Mouse (Mus musculus): ENCODE measurements at regions not wholly inside any gene's neighbourhood (a gene's known extent, or its start where the extent isn't known, plus 50 kb on each side); places are given as distances from the start of the nearest gene placed in this dataset.

DNA sequence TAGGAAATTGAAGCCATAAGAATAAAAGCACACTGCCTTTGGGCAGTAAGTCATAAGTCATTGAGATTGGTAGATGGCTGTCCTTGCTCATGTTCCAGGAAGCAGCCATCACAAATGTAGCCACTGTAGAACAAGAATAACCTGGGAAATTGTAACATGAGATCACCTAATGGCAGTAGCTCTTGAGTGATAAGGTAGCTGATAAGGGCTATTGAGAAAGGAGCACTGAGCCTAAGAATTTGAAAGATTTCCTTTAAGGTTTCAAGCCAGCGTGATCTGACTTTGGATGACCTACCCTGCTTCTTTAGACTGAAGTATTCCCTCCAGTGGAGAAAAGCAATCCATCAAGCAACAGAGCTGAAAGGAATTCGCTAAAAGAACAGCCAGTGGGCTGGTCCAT, 117.8 kb upstream of the Ppp2r3a start:
- no peaks in the 10 kb centered on the region for H3K36me3 ChIP-seq (replicated peaks)
- H3K27me3 ChIP-seq (ENCODE audit: poor library complexity, severe bottlenecking): no peaks in the 10 kb centered on the region
- no peak overlapping the region for H3K27ac ChIP-seq
- no peak for DNase-seq (ENCODE audit: extremely low spot score, low spot score)
- H3K4me3 ChIP-seq: no peak overlapping the region
- no peaks in the 10 kb centered on the region for H3K9me3 ChIP-seq
- WGBS: 80% methylated on average over 2 of the region's 2 CpGs
- H3K4me1 ChIP-seq: peaks cover 14% of the 10 kb centered on the region; the same call in 1 of the 2 replicates

DNA sequence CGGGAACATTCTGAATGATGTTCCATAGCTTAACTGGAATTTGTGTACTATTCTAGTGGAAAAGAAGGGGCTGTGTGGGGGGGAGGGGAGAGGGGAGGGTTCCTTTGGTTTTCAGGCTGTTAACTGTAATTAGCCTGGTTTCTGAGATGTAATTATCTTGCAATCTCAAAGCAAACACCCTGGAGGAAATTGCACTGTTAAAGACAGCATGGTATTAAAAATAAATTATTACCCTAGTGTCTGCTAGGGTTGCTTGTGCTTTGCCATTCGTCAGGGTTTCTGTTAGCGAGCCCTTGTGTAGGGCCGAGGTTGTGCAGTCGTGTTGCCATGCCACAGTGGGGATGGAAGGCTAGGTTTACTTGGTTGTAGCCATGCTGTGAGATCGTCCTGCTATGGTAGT, 105.0 kb upstream of the Ppp2r3a start:
- DNase-seq (ENCODE audit: extremely low spot score, low spot score): no peak
- no peak overlapping the region for H3K27ac ChIP-seq
- 83% methylated on average over 6 of the region's 6 CpGs for WGBS

DNA sequence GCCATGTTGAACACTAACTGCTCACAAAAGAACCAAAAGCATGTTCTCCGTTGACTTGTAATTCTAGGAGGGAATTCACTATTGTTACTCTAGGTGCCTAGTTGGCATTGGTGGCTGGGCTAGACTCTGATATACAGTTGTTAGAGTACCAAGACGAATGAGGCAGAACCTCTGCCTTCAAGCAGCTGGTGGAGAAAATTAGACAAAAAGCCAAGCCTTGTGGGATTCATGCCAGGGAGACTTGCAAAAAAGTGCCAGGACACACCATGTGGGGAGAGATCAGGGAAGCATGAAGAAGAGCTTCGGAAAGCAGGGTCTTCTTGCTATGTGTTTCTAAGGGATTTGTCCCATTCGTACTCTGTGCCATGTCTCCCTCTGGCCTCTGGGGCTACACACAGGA, 97.2 kb upstream of the Ppp2r3a start:
- Histone ChIP-seq H3K27ac (no peak overlapping the region), H3K9me3 (no peaks in the 10 kb centered on the region), H3K4me3 (no peak overlapping the region), H3K27me3 (ENCODE audit: poor library complexity, severe bottlenecking) (no peaks in the 10 kb centered on the region), H3K4me1 (peaks cover 1% of the 10 kb centered on the region; the same call in 1 of the 2 replicates), H3K36me3 (replicated peaks) (no peaks in the 10 kb centered on the region)
- DNase-seq (ENCODE audit: extremely low spot score, low spot score): no peak
- 92% methylated on average over 4 of the region's 4 CpGs for WGBS

More for the DNA sequence above, 105.0 kb upstream of the Ppp2r3a start:
- Histone ChIP-seq H3K4me1 (peaks cover 11% of the 10 kb centered on the region), H3K27me3 (ENCODE audit: poor library complexity, severe bottlenecking) (no peaks in the 10 kb centered on the region), H3K36me3 (replicated peaks) (no peaks in the 10 kb centered on the region), H3K4me3 (no peak overlapping the region), H3K9me3 (no peaks in the 10 kb centered on the region)

DNA sequence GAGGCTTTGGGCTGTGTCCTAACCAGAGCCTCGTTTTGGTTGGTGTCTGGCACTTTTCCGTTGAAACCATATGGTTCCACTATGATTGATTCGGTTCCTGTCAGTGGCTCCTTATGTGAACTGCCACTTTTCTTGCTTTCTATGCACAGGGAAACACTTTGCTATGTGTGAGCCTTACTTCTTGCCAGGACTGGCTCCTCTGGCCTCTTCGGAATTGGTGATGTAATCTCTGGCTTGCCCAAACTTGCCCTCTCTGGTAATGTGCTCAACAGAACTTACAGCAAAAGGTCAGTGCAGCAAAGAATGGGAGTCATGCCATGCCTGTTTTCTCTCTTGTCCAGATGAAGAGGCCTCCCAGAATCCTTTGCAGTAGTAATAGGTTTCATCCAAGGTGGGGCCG, 91.3 kb upstream of the Ppp2r3a start:
- DNase-seq (ENCODE audit: extremely low spot score, low spot score): no peak
- H3K27ac ChIP-seq: no peak overlapping the region
- 90% methylated on average over 5 of the region's 5 CpGs for WGBS
- H3K4me3 ChIP-seq: no peak overlapping the region
- H3K36me3 ChIP-seq (replicated peaks): no peaks in the 10 kb centered on the region
- no peaks in the 10 kb centered on the region for H3K27me3 ChIP-seq (ENCODE audit: poor library complexity, severe bottlenecking)
- no peaks in the 10 kb centered on the region for H3K4me1 ChIP-seq
- H3K9me3 ChIP-seq: no peaks in the 10 kb centered on the region

DNA sequence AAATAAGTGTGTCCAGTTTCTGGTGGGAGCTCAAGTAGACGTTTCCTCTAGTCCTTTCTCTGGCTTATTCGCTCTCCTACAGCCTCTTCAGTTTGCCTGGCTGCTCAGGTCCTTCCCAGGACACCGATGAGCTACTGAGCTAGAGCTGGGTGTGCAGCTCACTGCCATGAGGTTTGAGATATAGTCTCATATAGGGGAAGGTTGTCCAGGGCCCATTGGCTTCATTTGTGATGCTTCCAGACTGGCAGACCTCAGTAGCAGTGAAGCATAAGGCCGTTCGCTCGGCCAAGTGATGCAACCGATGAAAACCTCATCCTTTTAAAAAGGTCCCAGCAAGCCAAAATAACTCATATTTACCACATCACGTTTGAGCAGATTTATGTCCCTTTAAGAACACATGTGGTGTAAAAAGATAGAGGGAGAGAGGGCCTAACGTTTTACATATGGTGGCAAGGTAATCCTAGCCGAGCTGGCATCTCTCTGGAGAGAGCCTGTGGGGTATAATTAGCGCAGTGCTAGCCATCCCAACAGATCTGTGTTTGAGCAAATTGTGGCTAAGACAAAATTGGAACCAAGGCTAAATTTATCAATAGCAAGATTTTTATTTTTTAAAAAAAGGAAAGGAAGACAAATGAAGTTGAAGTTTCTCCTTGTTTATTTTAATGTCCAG, 89.3 kb upstream of the Ppp2r3a start:
- 82% methylated on average over 11 of the region's 11 CpGs for WGBS
- no peak overlapping the region for H3K27ac ChIP-seq
- no peak overlapping the region for H3K4me3 ChIP-seq
- H3K9me3 ChIP-seq: no peaks in the 10 kb centered on the region
- H3K27me3 ChIP-seq (ENCODE audit: poor library complexity, severe bottlenecking): no peaks in the 10 kb centered on the region
- H3K36me3 ChIP-seq (replicated peaks): no peaks in the 10 kb centered on the region
- no peaks in the 10 kb centered on the region for H3K4me1 ChIP-seq
- DNase-seq (ENCODE audit: extremely low spot score, low spot score): no peak

DNA sequence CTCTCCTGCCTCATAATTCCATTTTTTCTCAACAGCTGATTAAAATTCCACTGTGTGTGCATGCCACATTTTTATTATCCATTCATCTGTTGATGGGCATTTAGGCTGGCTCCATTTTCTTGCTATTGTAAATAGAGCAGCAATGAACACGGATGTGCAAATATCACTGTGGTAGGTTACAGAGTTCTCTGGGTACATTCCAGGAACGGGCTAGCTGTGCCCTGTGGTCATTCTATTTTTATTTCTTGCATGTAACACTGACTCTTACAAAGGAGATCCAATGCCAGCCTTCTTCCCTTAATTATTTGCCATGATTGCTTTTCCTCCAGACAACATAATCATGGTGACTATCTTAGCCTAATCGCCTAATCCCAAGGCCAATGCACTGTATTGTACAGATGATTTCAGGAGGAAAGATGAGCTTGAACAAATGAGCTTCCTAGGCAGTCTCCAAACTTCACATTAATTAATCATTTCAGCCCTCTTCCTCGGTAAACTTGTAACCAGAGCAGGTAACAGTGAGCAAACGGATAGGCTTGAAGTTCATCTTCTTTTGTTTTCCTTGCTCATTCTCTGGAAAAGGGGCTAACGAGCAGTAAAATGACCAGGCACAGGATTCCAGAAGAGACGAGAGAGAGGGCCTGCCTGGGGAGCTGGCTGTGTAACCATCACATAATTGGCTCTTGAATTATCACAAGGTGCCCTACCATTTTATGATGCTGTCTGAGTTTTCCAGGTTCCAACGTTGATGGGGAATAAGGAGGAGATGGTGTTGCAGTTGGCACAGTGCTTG, 77.6 kb upstream of the Ppp2r3a start:
- Histone ChIP-seq H3K36me3 (replicated peaks) (no peaks in the 10 kb centered on the region), H3K9me3 (no peaks in the 10 kb centered on the region), H3K27ac (no peak overlapping the region), H3K4me1 (peaks cover 9% of the 10 kb centered on the region; the same call in 1 of the 2 replicates), H3K27me3 (ENCODE audit: poor library complexity, severe bottlenecking) (no peaks in the 10 kb centered on the region), H3K4me3 (no peak overlapping the region)
- DNase-seq (ENCODE audit: extremely low spot score, low spot score): no peak
- 68% methylated on average over 8 of the region's 8 CpGs for WGBS

DNA sequence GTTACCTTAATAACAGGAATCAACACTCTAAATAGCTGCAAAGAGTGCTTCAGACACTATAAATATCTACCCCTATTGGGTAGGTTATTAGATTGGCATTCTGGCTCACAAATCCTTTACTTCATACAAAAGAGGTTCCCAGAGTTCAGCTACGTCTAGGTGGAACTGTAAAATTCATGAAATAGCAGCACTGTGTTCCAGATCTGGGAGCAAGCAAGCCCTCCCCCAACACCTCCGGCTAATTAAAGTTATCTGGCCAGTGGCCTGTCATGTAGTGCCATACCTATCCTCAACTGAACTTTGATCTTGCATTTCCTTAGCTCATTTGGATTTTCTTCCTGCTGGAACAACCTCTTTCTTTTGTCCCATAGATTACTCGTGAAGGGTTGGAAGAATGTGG, 75.4 kb upstream of the Ppp2r3a start:
- Histone ChIP-seq H3K9me3 (no peaks in the 10 kb centered on the region), H3K36me3 (replicated peaks) (no peaks in the 10 kb centered on the region), H3K4me1 (peaks cover 9% of the 10 kb centered on the region; the same call in 1 of the 2 replicates), H3K27ac (no peak overlapping the region), H3K27me3 (ENCODE audit: poor library complexity, severe bottlenecking) (no peaks in the 10 kb centered on the region), H3K4me3 (no peak overlapping the region)
- WGBS: 61% methylated on average over 3 of the region's 3 CpGs
- DNase-seq (ENCODE audit: extremely low spot score, low spot score): no peak

DNA sequence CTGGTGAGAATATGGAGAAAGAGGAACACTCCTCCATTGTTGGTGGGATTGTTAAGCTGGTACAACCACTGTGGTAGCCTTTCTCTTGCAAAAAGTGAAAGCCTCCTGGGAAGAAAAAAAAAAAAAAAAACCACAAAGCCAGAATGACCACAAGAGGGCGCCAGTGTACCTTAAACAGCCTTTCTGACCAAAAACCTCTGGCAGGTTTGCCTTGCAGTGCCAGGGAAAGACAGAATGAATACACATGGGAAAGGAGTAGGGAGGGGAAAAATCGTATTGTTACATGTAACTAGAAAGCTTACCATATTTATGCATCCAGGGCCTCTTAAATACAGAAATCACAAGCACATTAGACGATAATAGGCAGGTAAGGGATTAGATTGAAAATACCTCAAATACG, 62.4 kb upstream of the Ppp2r3a start:
- no peaks in the 10 kb centered on the region for H3K9me3 ChIP-seq
- H3K27ac ChIP-seq: no peak overlapping the region
- 50% methylated on average over 4 of the region's 4 CpGs for WGBS
- no peaks in the 10 kb centered on the region for H3K36me3 ChIP-seq (replicated peaks)
- no peak overlapping the region for H3K4me3 ChIP-seq
- DNase-seq (ENCODE audit: extremely low spot score, low spot score): peak; percentile 47
- H3K4me1 ChIP-seq: no peaks in the 10 kb centered on the region
- no peaks in the 10 kb centered on the region for H3K27me3 ChIP-seq (ENCODE audit: poor library complexity, severe bottlenecking)

DNA sequence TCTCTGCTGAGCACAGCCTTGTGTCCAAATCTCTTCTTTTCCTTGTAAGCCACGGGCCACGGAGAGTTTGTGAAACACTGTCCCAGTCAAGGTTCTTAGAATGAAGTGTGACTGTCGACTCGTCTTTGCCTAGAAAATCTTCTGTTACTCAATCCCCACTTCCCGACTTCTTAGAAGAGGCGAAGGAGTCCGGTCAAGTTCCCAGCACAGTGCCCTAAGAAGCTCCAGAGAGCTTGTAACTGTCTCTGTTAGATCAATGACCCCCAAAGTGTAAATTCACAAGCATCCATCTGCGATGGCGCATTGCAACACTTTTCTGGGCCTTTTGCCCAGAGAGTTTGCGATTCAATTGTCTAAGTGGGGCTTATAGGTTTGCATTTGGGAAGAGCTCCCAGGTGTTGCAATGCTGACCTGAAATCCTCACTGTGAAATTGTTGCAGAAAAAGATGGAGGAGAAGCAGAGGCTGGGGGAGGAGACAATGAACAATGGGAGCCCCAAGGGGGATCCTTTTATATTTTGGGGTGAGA, 54.9 kb upstream of the Ppp2r3a start:
- H3K27ac ChIP-seq: no peak overlapping the region
- WGBS: 93% methylated on average over 10 of the region's 10 CpGs

DNA sequence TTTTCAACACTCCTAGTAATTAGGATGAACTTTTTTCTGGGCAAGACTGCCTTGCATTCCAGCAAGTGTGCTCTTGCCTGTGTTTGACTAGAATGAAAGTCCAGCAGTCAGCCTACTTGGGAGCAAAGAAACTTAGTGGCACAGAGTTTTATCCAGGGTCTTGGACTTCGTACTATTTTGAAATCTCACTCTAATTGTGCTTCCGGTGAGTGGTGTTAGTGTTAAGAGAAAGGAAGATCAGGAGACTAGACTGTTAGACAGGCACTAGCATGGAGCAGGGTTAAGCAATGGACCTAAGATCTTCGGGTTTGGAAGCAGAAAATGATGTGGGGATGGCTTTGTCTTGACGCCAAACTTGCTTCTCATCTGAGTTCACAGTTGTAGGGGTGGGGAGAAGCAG, 54.1 kb upstream of the Ppp2r3a start:
- Histone ChIP-seq H3K4me3 (no peak overlapping the region), H3K9me3 (no peaks in the 10 kb centered on the region), H3K36me3 (replicated peaks) (no peaks in the 10 kb centered on the region), H3K4me1 (no peaks in the 10 kb centered on the region), H3K27me3 (ENCODE audit: poor library complexity, severe bottlenecking) (no peaks in the 10 kb centered on the region), H3K27ac (no peak overlapping the region)
- WGBS: 92% methylated on average over 4 of the region's 4 CpGs
- no peak for DNase-seq (ENCODE audit: extremely low spot score, low spot score)

More for the DNA sequence above, 54.9 kb upstream of the Ppp2r3a start:
- H3K4me1 ChIP-seq: no peaks in the 10 kb centered on the region
- no peaks in the 10 kb centered on the region for H3K36me3 ChIP-seq (replicated peaks)
- H3K27me3 ChIP-seq (ENCODE audit: poor library complexity, severe bottlenecking): no peaks in the 10 kb centered on the region
- DNase-seq (ENCODE audit: extremely low spot score, low spot score): no peak
- H3K4me3 ChIP-seq: no peak overlapping the region
- H3K9me3 ChIP-seq: no peaks in the 10 kb centered on the region
